Mouse (Mus musculus): ENCODE measurements at regions not wholly inside any gene's neighbourhood (a gene's known extent, or its start where the extent isn't known, plus 50 kb on each side); places are given as distances from the start of the nearest gene placed in this dataset.

DNA sequence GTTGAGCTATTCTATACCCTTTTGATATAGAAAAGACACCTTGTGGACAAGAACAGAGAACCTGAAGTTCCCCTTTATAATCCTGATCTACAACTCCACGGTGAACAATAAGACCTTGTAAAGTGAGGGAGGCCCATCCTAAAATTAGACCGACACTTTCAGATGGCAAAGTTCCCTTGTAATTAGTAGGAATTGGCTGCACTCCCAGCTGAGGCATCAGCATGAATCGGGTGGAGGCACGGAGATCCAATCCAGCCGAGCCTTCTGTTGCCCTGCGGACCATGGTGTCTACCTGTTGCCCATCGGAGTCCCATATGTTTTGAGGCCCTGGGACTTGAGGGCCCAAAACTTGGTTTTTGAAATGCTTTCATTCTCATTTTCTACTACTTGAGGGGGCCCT, 456.2 kb upstream of the Man1a start:
- Histone ChIP-seq H3K4me3 (replicated peaks; ENCODE audit: low read depth, low read length) (no peak overlapping the region), H3K27me3 (ENCODE audit: insufficient read depth, low read length) (no peaks in the 10 kb centered on the region), H3K9me3 (replicated peaks; ENCODE audit: low read length) (no peaks in the 10 kb centered on the region), H3K27ac (no peak overlapping the region), H3K36me3 (ENCODE audit: insufficient read depth, low read length) (no peaks in the 10 kb centered on the region), H3K4me2 (ENCODE audit: low read length) (no peak overlapping the region), H3K4me1 (replicated peaks; ENCODE audit: insufficient read depth, low read length) (no peaks in the 10 kb centered on the region), H3K9ac (ENCODE audit: low read depth, low read length) (no peak overlapping the region)
- 95% methylated on average over 7 of the region's 7 CpGs for WGBS
- ATAC-seq (replicated peaks; ENCODE audit: low FRiP score, low read depth) (no peak), DNase-seq (ENCODE audit: low spot score) (no peak)
- no peak for TF ChIP-seq CTCF (IDR thresholded peaks at IDR 0.05; ENCODE audit: low read depth)

DNA sequence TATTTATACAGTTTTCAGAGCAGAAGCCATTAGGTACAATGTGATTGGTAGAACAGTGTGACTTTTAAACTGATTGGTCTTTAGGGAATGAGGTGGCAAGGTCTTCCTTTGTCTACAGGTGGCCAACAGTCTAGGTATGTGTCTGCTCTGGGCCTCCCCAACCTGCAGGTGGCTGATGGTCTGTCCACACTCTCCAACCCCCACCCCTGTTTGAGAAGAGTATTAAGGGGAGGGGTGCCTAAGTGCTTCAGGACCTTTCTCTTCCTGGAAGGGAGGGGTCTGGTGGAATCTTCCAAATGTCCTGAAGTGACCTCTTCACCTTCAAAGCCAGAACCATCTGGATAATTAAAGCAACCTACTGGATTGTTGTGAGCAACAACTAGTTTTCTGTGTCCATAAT, 434.4 kb upstream of the Man1a start:
- no peaks in the 10 kb centered on the region for H3K4me1 ChIP-seq (replicated peaks; ENCODE audit: insufficient read depth, low read length)
- H3K4me3 ChIP-seq (replicated peaks; ENCODE audit: low read depth, low read length): no peak overlapping the region
- H3K27ac ChIP-seq: no peak overlapping the region
- DNase-seq (ENCODE audit: low spot score) (no peak), ATAC-seq (replicated peaks; ENCODE audit: low FRiP score, low read depth) (no peak)
- H3K9ac ChIP-seq (ENCODE audit: low read depth, low read length): no peak overlapping the region
- H3K27me3 ChIP-seq (ENCODE audit: insufficient read depth, low read length): no peaks in the 10 kb centered on the region
- H3K36me3 ChIP-seq (ENCODE audit: insufficient read depth, low read length): no peaks in the 10 kb centered on the region
- no peak for TF ChIP-seq CTCF (IDR thresholded peaks at IDR 0.05; ENCODE audit: low read depth)
- no peak overlapping the region for H3K4me2 ChIP-seq (ENCODE audit: low read length)
- no peaks in the 10 kb centered on the region for H3K9me3 ChIP-seq (replicated peaks; ENCODE audit: low read length)

DNA sequence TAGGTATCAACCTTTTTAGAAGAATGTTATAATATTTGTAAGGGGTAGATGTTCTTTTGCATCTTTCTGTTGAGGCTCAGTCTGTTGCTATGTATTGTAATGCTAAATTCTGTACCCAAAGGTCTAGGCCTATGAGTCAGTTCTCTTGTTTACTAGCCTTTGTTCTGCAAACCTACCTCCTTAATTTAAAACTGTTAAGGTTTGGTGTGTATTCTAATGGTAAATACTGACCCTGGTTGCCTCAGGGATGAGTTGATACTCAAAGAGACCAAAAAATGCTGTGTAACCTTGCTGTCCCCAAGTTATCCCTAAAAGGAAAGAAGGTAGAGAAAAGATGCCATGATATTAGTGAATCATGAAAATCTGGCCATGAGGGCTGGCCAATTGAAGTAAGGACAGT, 433.4 kb upstream of the Man1a start:
- H3K36me3 ChIP-seq (ENCODE audit: insufficient read depth, low read length): no peaks in the 10 kb centered on the region
- H3K9ac ChIP-seq (ENCODE audit: low read depth, low read length): no peak overlapping the region
- ATAC-seq (replicated peaks; ENCODE audit: low FRiP score, low read depth) (no peak), DNase-seq (ENCODE audit: low spot score) (no peak)
- no peaks in the 10 kb centered on the region for H3K27me3 ChIP-seq (ENCODE audit: insufficient read depth, low read length)
- H3K4me3 ChIP-seq (replicated peaks; ENCODE audit: low read depth, low read length): no peak overlapping the region
- no peak for TF ChIP-seq CTCF (IDR thresholded peaks at IDR 0.05; ENCODE audit: low read depth)
- no peaks in the 10 kb centered on the region for H3K4me1 ChIP-seq (replicated peaks; ENCODE audit: insufficient read depth, low read length)
- no peak overlapping the region for H3K4me2 ChIP-seq (ENCODE audit: low read length)
- no peak overlapping the region for H3K27ac ChIP-seq
- H3K9me3 ChIP-seq (replicated peaks; ENCODE audit: low read length): no peaks in the 10 kb centered on the region
